ENCODE assay signal across 8 mouse cellular contexts in the genomic region with DNA sequence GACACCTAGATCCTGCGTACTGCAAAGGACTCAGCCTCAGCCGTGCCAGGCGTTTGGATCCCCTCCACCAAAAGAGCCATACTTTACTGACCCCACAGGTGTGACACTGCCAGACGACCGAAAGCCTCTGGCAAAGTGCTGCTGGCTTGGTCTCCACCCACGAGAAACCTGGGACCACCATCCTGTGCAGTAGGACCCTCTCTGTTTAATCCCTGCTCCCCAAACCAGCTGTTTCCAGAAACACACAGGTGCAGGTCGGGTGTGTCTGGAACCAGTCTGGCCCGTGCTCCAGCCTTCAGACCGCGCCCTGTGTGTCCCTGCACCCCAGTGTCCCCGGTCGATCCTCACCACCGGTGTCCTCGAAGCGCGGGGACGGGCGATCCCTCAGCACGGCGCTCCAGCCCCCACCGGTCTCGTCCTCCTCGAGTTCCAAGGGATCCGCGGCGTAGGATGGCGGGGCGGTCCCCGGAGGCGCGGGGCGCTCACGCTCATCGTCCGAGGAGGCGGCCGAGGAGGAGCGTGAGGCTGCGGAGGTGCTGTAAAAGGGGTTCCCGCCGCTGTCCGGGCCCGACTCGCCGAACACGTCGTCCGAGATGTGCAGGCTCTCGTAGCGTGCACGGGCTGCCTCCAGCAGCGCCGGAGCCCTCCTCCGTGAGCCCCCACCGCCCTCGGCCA. TPM values are rescaled to one million over a fixed set of nuclear protein-coding genes. Genes with fewer than 3 reads are reported as not detected.
DNase-seq lines count a peak whose midpoint lies in the region; ATAC-seq lines count a peak whose summit lies in the region.

No protein-coding gene starts in this region.

- H3K4me3 ChIP-seq in heart, embryonic 11.5 days (ENCODE audit: low read depth, low read length): peak overlapping the region; percentile 69
- H3K4me3 ChIP-seq in hindbrain, embryonic 10.5 days: peak overlapping the region; percentile 76
- H3K4me3 ChIP-seq in limb, embryonic 12.5 days (replicated peaks): peak overlapping the region; percentile 65
- H3K4me3 ChIP-seq in neural tube, embryonic 14.5 days (ENCODE audit: low read depth, low read length): peak overlapping the region; percentile 81

- peaks cover 23% of the 10 kb centered on the region for H3K4me1 ChIP-seq in heart, embryonic 11.5 days (ENCODE audit: control insufficient read depth, insufficient read depth, low read length)
- peaks cover 37% of the 10 kb centered on the region for H3K4me1 ChIP-seq in hindbrain, embryonic 10.5 days (replicated peaks)
- peaks cover 19% of the 10 kb centered on the region for H3K4me1 ChIP-seq in limb, embryonic 12.5 days (replicated peaks)
- H3K4me1 ChIP-seq in neural tube, embryonic 14.5 days (ENCODE audit: control insufficient read depth, insufficient read depth, low read length): peaks cover 41% of the 10 kb centered on the region

- no peak overlapping the region for H3K27ac ChIP-seq in heart, embryonic 11.5 days (ENCODE audit: low read depth, low read length)
- H3K27ac ChIP-seq in hindbrain, embryonic 10.5 days: peak overlapping the region; percentile 79
- no peak overlapping the region for H3K27ac ChIP-seq in limb, embryonic 12.5 days
- peak overlapping the region; percentile 84 for H3K27ac ChIP-seq in neural tube, embryonic 14.5 days (ENCODE audit: low read depth, low read length)

- 3% methylated on average over 28 of the region's 56 CpGs for WGBS in heart, embryonic 11.5 days (ENCODE audit: insufficient replicate concordance)
- WGBS in hindbrain, embryonic 10.5 days: 1% methylated on average over 56 of the region's 56 CpGs
- 1% methylated on average over 56 of the region's 56 CpGs for WGBS in limb, embryonic 12.5 days
- WGBS in neural tube, embryonic 14.5 days: 1% methylated on average over 53 of the region's 56 CpGs

- H3K9me3 ChIP-seq in heart, embryonic 11.5 days (replicated peaks; ENCODE audit: control insufficient read depth, low read length): no peaks in the 10 kb centered on the region
- H3K9me3 ChIP-seq in hindbrain, embryonic 10.5 days: no peaks in the 10 kb centered on the region
- H3K9me3 ChIP-seq in limb, embryonic 12.5 days: no peaks in the 10 kb centered on the region
- no peaks in the 10 kb centered on the region for H3K9me3 ChIP-seq in neural tube, embryonic 14.5 days (ENCODE audit: control insufficient read depth, low read length)

- peak overlapping the region; percentile 69 for H3K9ac ChIP-seq in heart, embryonic 11.5 days (ENCODE audit: low read depth, low read length)
- H3K9ac ChIP-seq in limb, embryonic 12.5 days (replicated peaks): peak overlapping the region; percentile 65
- H3K9ac ChIP-seq in neural tube, embryonic 14.5 days (replicated peaks; ENCODE audit: low read depth, low read length): peak overlapping the region; percentile 83

- peak; percentile 7; the same call in 1 of the 2 replicates for ATAC-seq in heart, embryonic 11.5 days (replicated peaks; ENCODE audit: insufficient number of reproducible peaks, low FRiP score, low TSS enrichment)
- no peak for ATAC-seq in limb, embryonic 12.5 days (ENCODE audit: insufficient number of reproducible peaks, insufficient read depth, low FRiP score, low TSS enrichment, low read depth)
- peak; percentile 20 for ATAC-seq in neural tube, embryonic 14.5 days (ENCODE audit: low read depth)
- no peak for ATAC-seq in activated CD4-positive, CD25-positive, alpha-beta regulatory T cell, adult 4 months

- peak overlapping the region; percentile 99 for H3K4me2 ChIP-seq in heart, embryonic 11.5 days
- peak overlapping the region; percentile 96 for H3K4me2 ChIP-seq in limb, embryonic 12.5 days
- peak overlapping the region; percentile 88 for H3K4me2 ChIP-seq in neural tube, embryonic 14.5 days (ENCODE audit: low read depth, low read length)

- H3K27me3 ChIP-seq in heart, embryonic 11.5 days (ENCODE audit: control insufficient read depth, insufficient read depth, low read length): peaks cover 18% of the 10 kb centered on the region
- H3K27me3 ChIP-seq in hindbrain, embryonic 10.5 days (ENCODE audit: insufficient read depth, poor library complexity, severe bottlenecking): peaks cover 30% of the 10 kb centered on the region
- H3K27me3 ChIP-seq in limb, embryonic 12.5 days: peaks cover 42% of the 10 kb centered on the region
- H3K27me3 ChIP-seq in neural tube, embryonic 14.5 days (ENCODE audit: control insufficient read depth, insufficient read depth, low read length): no peaks in the 10 kb centered on the region

- no peak for DNase-seq in heart, adult 8-10 months (ENCODE audit: low spot score)
- DNase-seq in MN1 (ENCODE audit: low spot score): peak; percentile 63
- DNase-seq in embryo, embryonic 10.5 days (ENCODE audit: low spot score): peak; percentile 27
- DNase-seq in hindbrain, embryonic 10.5 days (ENCODE audit: low spot score): peak; percentile 47

- H3K36me3 ChIP-seq in heart, embryonic 11.5 days (ENCODE audit: control insufficient read depth, insufficient read depth, low read length): no peaks in the 10 kb centered on the region
- H3K36me3 ChIP-seq in hindbrain, embryonic 10.5 days: no peaks in the 10 kb centered on the region
- no peaks in the 10 kb centered on the region for H3K36me3 ChIP-seq in limb, embryonic 12.5 days
- H3K36me3 ChIP-seq in neural tube, embryonic 14.5 days (ENCODE audit: control insufficient read depth, insufficient read depth, low read length): no peaks in the 10 kb centered on the region

RNA-seq across cellular contexts. Expression of a gene that starts 5.9 kb away (rescaled TPM):
- 1.9 and 2.4 TPM in 2 replicates for polyA plus RNA-seq in heart, embryonic 11.5 days (2014; fragmentation: Nextera tagmentation; extraction: Ambion mirVana)
- total RNA-seq in heart, adult 8-10 months (2022): under 1 TPM; 0.41 to 0.66 (median 0.59) TPM
- polyA plus RNA-seq in hindbrain, embryonic 10.5 days (2016; fragmentation: Nextera tagmentation; extraction: Ambion mirVana): 2.5 and 2.7 TPM in 2 replicates
- 1.3 and 1.7 TPM in 2 replicates for polyA plus RNA-seq in limb, embryonic 12.5 days (2016; fragmentation: Nextera tagmentation; extraction: Ambion mirVana)
- 15.4 and 17.1 TPM in 2 replicates for polyA plus RNA-seq in neural tube, embryonic 14.5 days (2014; fragmentation: Nextera tagmentation; extraction: Ambion mirVana)
- polyA plus RNA-seq in activated CD4-positive, CD25-positive, alpha-beta regulatory T cell, adult 4 months (2017; shearing (Covaris generic)): not detected

Comparison
In these comparisons a context has a peak if more than half of its experiments do, and no peak if none do; other contexts are left out.
1. ATAC-seq: peak in heart, embryonic 11.5 days (single experiment) and neural tube, embryonic 14.5 days (single experiment); none in limb, embryonic 12.5 days (single experiment) and activated CD4-positive, CD25-positive, alpha-beta regulatory T cell, adult 4 months (single experiment).
2. H3K27ac ChIP-seq: peak in hindbrain, embryonic 10.5 days (single experiment) and neural tube, embryonic 14.5 days (single experiment); none in heart, embryonic 11.5 days (single experiment) and limb, embryonic 12.5 days (single experiment).
3. Peak in every context shown above with its lines, with median percentiles within 50 percentile points of each other: H3K4me2 ChIP-seq, H3K4me3 ChIP-seq and H3K9ac ChIP-seq.